Mouse (Mus musculus): Measurements from ENCODE around the gene Vrk1. TPM values are rescaled to one million over a fixed set of nuclear protein-coding genes. Genes with fewer than 3 reads are reported as not detected.
A peak's percentile ranks its signal among the peaks of the same experiment; 100 is the strongest.

Gene Vrk1
- polyA plus RNA-seq, 1 experiment = 15.8 TPM

GRCm38 (mm10) chr12:106031916-106032315, 21.9 kb downstream of the Vrk1 start:
- Histone ChIP-seq H3K4me3 (ENCODE audit: control insufficient read depth, insufficient read depth, low read length) (no peak overlapping the region), H3K27me3 (ENCODE audit: control insufficient read depth, insufficient read depth, low read length) (no peaks in the 10 kb centered on the region), H3K27ac (ENCODE audit: control insufficient read depth, insufficient read depth, low read length) (peak overlapping the region; percentile 73), H3K4me1 (replicated peaks; ENCODE audit: control insufficient read depth, insufficient read depth, low read length) (peaks cover 25% of the 10 kb centered on the region), H3K36me3 (ENCODE audit: control insufficient read depth, insufficient read depth, low read length) (no peaks in the 10 kb centered on the region)
- TF ChIP-seq POLR2A (IDR thresholded peaks at IDR 0.05; ENCODE audit: control insufficient read depth, extremely low read depth, insufficient read depth, low read length, poor library complexity) = no peak
- no peak for TF ChIP-seq CTCF (IDR thresholded peaks at IDR 0.05; ENCODE audit: borderline replicate concordance, control insufficient read depth, extremely low read depth, insufficient read depth, low read length, poor library complexity)
- 34% methylated on average over 9 of the region's 9 CpGs for WGBS
- no peak for DNase-seq

GRCm38 (mm10) chr12:106032361-106032760, 22.3 kb downstream of the Vrk1 start:
- WGBS = 82% methylated on average over 12 of the region's 12 CpGs
- Histone ChIP-seq H3K4me1 (replicated peaks; ENCODE audit: control insufficient read depth, insufficient read depth, low read length) (peaks cover 25% of the 10 kb centered on the region), H3K27me3 (ENCODE audit: control insufficient read depth, insufficient read depth, low read length) (no peaks in the 10 kb centered on the region), H3K36me3 (ENCODE audit: control insufficient read depth, insufficient read depth, low read length) (no peaks in the 10 kb centered on the region), H3K27ac (ENCODE audit: control insufficient read depth, insufficient read depth, low read length) (peak overlapping the region; percentile 73), H3K4me3 (ENCODE audit: control insufficient read depth, insufficient read depth, low read length) (no peak overlapping the region)
- TF ChIP-seq POLR2A (IDR thresholded peaks at IDR 0.05; ENCODE audit: control insufficient read depth, extremely low read depth, insufficient read depth, low read length, poor library complexity) (no peak), CTCF (IDR thresholded peaks at IDR 0.05; ENCODE audit: borderline replicate concordance, control insufficient read depth, extremely low read depth, insufficient read depth, low read length, poor library complexity) (no peak)
- DNase-seq = no peak

GRCm38 (mm10) chr12:106034267-106034666, 24.2 kb downstream of the Vrk1 start:
- peak overlapping the region; percentile 39; the same call in 1 of the 2 replicates for H3K27ac ChIP-seq (ENCODE audit: control insufficient read depth, insufficient read depth, low read length)
- H3K36me3 ChIP-seq (ENCODE audit: control insufficient read depth, insufficient read depth, low read length) = 0 out of 2 replicates have a peak, but pooled peaks cover 3% of the 10 kb centered on the region
- no peak for TF ChIP-seq POLR2A (IDR thresholded peaks at IDR 0.05; ENCODE audit: control insufficient read depth, extremely low read depth, insufficient read depth, low read length, poor library complexity)
- no peak for TF ChIP-seq CTCF (IDR thresholded peaks at IDR 0.05; ENCODE audit: borderline replicate concordance, control insufficient read depth, extremely low read depth, insufficient read depth, low read length, poor library complexity)
- DNase-seq = no peak
- H3K4me1 ChIP-seq (replicated peaks; ENCODE audit: control insufficient read depth, insufficient read depth, low read length) = peaks cover 25% of the 10 kb centered on the region
- 14% methylated on average over 7 of the region's 7 CpGs for WGBS
- no peaks in the 10 kb centered on the region for H3K27me3 ChIP-seq (ENCODE audit: control insufficient read depth, insufficient read depth, low read length)
- H3K4me3 ChIP-seq (ENCODE audit: control insufficient read depth, insufficient read depth, low read length) = no peak overlapping the region

- WGBS = 27% methylated on average over 9 of the region's 9 CpGs
- Histone ChIP-seq H3K36me3 (ENCODE audit: control insufficient read depth, insufficient read depth, low read length) (0 out of 2 replicates have a peak, but pooled peaks cover 3% of the 10 kb centered on the region), H3K27me3 (ENCODE audit: control insufficient read depth, insufficient read depth, low read length) (no peaks in the 10 kb centered on the region), H3K4me1 (replicated peaks; ENCODE audit: control insufficient read depth, insufficient read depth, low read length) (peaks cover 25% of the 10 kb centered on the region), H3K27ac (ENCODE audit: control insufficient read depth, insufficient read depth, low read length) (peak overlapping the region; percentile 39; the same call in 1 of the 2 replicates), H3K4me3 (ENCODE audit: control insufficient read depth, insufficient read depth, low read length) (no peak overlapping the region)
- TF ChIP-seq POLR2A (IDR thresholded peaks at IDR 0.05; ENCODE audit: control insufficient read depth, extremely low read depth, insufficient read depth, low read length, poor library complexity) (no peak), CTCF (IDR thresholded peaks at IDR 0.05; ENCODE audit: borderline replicate concordance, control insufficient read depth, extremely low read depth, insufficient read depth, low read length, poor library complexity) (no peak)
- no peak for DNase-seq
These were observed 24.7 kb downstream of the Vrk1 start for GRCm38 (mm10) chr12:106034761-106035160.

- H3K27ac ChIP-seq (ENCODE audit: control insufficient read depth, insufficient read depth, low read length) = no peak overlapping the region
- no peak overlapping the region for H3K4me3 ChIP-seq (ENCODE audit: control insufficient read depth, insufficient read depth, low read length)
- H3K27me3 ChIP-seq (ENCODE audit: control insufficient read depth, insufficient read depth, low read length) = no peaks in the 10 kb centered on the region
- TF ChIP-seq CTCF (IDR thresholded peaks at IDR 0.05; ENCODE audit: borderline replicate concordance, control insufficient read depth, extremely low read depth, insufficient read depth, low read length, poor library complexity) = no peak
- no peak for TF ChIP-seq POLR2A (IDR thresholded peaks at IDR 0.05; ENCODE audit: control insufficient read depth, extremely low read depth, insufficient read depth, low read length, poor library complexity)
- H3K4me1 ChIP-seq (replicated peaks; ENCODE audit: control insufficient read depth, insufficient read depth, low read length) = peaks cover under 1% of the 10 kb centered on the region
- peaks cover 18% of the 10 kb centered on the region for H3K36me3 ChIP-seq (ENCODE audit: control insufficient read depth, insufficient read depth, low read length)
- WGBS = 87% methylated on average over 7 of the region's 7 CpGs
- no peak for DNase-seq
These were observed 30.2 kb downstream of the Vrk1 start for GRCm38 (mm10) chr12:106040259-106040658.

- 52% methylated on average over 9 of the region's 9 CpGs for WGBS
- H3K4me3 ChIP-seq (ENCODE audit: control insufficient read depth, insufficient read depth, low read length) = no peak overlapping the region
- H3K27ac ChIP-seq (ENCODE audit: control insufficient read depth, insufficient read depth, low read length) = no peak overlapping the region
- H3K4me1 ChIP-seq (replicated peaks; ENCODE audit: control insufficient read depth, insufficient read depth, low read length) = peaks cover 7% of the 10 kb centered on the region
- no peaks in the 10 kb centered on the region for H3K27me3 ChIP-seq (ENCODE audit: control insufficient read depth, insufficient read depth, low read length)
- DNase-seq = no peak
- peaks cover 16% of the 10 kb centered on the region for H3K36me3 ChIP-seq (ENCODE audit: control insufficient read depth, insufficient read depth, low read length)
- TF ChIP-seq POLR2A (IDR thresholded peaks at IDR 0.05; ENCODE audit: control insufficient read depth, extremely low read depth, insufficient read depth, low read length, poor library complexity) = no peak
- TF ChIP-seq CTCF (IDR thresholded peaks at IDR 0.05; ENCODE audit: borderline replicate concordance, control insufficient read depth, extremely low read depth, insufficient read depth, low read length, poor library complexity) = no peak
These were observed 36.2 kb downstream of the Vrk1 start for GRCm38 (mm10) chr12:106046143-106046795.

All from thymus, adult 2 months (tissue).